Mouse (Mus musculus) limb, embryonic 11.5 days (tissue): Measurements from ENCODE around the gene Ltbp1. TPM values are rescaled to one million over a fixed set of nuclear protein-coding genes. Genes with fewer than 3 reads are reported as not detected.

Experiments used
- ATAC-seq: fragments of 200-750 bp; cut with Nextera tagmentation; 2 replicates; pipeline ENCODE4 v1.8.0; 2017; ENCODE audit warnings: low read depth; ENCODE audit not compliant: insufficient number of reproducible peaks, low FRiP score, low TSS enrichment
- DNase-seq: peaks from one replicate; pipeline ENCODE4 v3.0.0-alpha.2; 2015; ENCODE audit warnings: low spot score
- H3K27ac ChIP-seq: fragments of 300-500 bp; sonication (generic); replicated peaks from 2 replicates; pipeline ENCODE4 v1.5.1; 2014; ENCODE audit warnings: low read depth, mild to moderate bottlenecking, low read length
- H3K27me3 ChIP-seq: fragments of 300-500 bp; sonication (generic); 2 replicates; pipeline ENCODE4 v1.6.1; 2014; ENCODE audit warnings: mild to moderate bottlenecking, low read length, mixed read lengths; ENCODE audit not compliant: control insufficient read depth, insufficient read depth
- H3K36me3 ChIP-seq: fragments of 300-500 bp; sonication (generic); 2 replicates; pipeline ENCODE4 v1.6.1; 2014; ENCODE audit warnings: mild to moderate bottlenecking, low read length, moderate library complexity, mixed read lengths; ENCODE audit not compliant: control insufficient read depth, insufficient read depth
- H3K4me1 ChIP-seq: fragments of 300-500 bp; sonication (generic); 2 replicates; pipeline ENCODE4 v1.6.1; 2014; ENCODE audit warnings: low read length, mixed read lengths; ENCODE audit not compliant: control insufficient read depth, insufficient read depth
- H3K4me2 ChIP-seq: fragments of 300-500 bp; sonication (generic); 2 replicates; pipeline ENCODE4 v1.6.1; 2014; ENCODE audit warnings: low read depth, mild to moderate bottlenecking, moderate library complexity; ENCODE audit not compliant: severe bottlenecking
- H3K4me3 ChIP-seq: fragments of 300-500 bp; sonication (generic); 2 replicates; pipeline ENCODE4 v1.5.1; 2014; ENCODE audit warnings: low read depth, low read length
- H3K9ac ChIP-seq: fragments of 300-500 bp; sonication (generic); 2 replicates; pipeline ENCODE4 v1.6.1; 2014; ENCODE audit warnings: mild to moderate bottlenecking, low read length
- H3K9me3 ChIP-seq: fragments of 300-500 bp; sonication (generic); 2 replicates; pipeline ENCODE4 v1.6.1; 2016; ENCODE audit warnings: low read length; ENCODE audit not compliant: control insufficient read depth
- WGBS: fragments of 180-500 bp; shearing (Covaris S2); extraction: QIAGEN DNeasy Blood & Tissue Kit; methylation state at CpG from one replicate; pipeline ENCODE4 v1.1.7; 2014; 5-methylcytosine and 5-hydroxymethylcytosine counted together
- polyA plus RNA-seq: library from polyadenylated mRNA; unstranded; fragments of >200 nt; fragmentation: Nextera tagmentation; extraction: Ambion mirVana; gene quantifications from 2 replicates; pipeline ENCODE4 v1.2.1, GENCODE M21; 2014

The Ltbp1 gene
- polyA plus RNA-seq, 1 experiment from 2014 or later, result 29.8 TPM

DNA sequence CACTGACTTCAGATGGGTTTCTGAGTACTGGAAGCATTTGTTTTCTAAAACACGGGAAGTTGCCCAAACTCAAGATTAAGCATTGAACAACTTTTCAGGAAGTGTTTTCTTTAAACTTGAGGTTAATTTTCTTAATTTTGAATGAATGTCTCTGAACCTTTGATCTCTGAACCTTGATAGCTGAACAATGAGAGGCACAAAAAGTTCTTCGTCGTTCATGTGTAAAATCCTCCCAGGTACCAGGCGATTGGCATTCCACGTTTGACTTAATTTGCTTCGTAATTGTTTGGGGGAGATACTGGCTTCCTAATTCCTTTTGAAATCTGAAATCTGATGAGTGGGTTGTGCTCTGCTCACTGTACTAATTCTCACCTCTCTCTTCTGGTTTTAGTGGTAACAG lies 273.2 kb downstream of the Ltbp1 start:
- H3K4me3 ChIP-seq, result no peak overlapping the region
- H3K4me1 ChIP-seq, result no peaks in the 10 kb centered on the region
- ATAC-seq (no peak), DNase-seq (no peak)
- H3K9me3 ChIP-seq, result no peaks in the 10 kb centered on the region
- H3K36me3 ChIP-seq, result no peaks in the 10 kb centered on the region
- no peak overlapping the region for H3K4me2 ChIP-seq
- no peak overlapping the region for H3K27ac ChIP-seq
- 87% methylated on average over 6 of the region's 6 CpGs for WGBS
- H3K9ac ChIP-seq, result no peak overlapping the region
- H3K27me3 ChIP-seq, result no peaks in the 10 kb centered on the region

DNA sequence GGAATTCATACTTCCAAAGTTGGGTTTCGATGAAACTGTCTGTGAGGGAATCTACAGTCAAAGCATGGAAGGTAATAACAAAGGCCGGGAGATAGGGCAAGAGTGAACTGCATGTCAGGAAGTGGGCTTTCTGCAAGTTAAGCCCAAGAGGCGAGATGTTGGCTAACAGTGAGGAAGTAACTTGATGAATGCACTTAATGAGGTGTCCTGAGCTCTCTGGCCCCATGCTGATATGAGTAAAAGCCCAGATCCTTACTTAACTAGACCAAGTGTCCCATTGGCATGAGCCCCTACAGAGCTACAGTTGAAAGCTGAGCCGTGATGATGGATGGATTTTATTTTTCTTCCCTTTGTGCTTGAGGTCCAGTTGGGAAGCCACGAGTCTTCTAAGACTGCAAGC lies 276.0 kb downstream of the Ltbp1 start:
- Histone ChIP-seq H3K9me3 (no peaks in the 10 kb centered on the region), H3K27ac (no peak overlapping the region), H3K4me3 (no peak overlapping the region), H3K27me3 (no peaks in the 10 kb centered on the region), H3K36me3 (no peaks in the 10 kb centered on the region), H3K4me2 (no peak overlapping the region), H3K9ac (no peak overlapping the region), H3K4me1 (no peaks in the 10 kb centered on the region)
- DNase-seq (no peak), ATAC-seq (no peak)
- WGBS, result 69% methylated on average over 5 of the region's 5 CpGs

- 91% methylated on average over 9 of the region's 9 CpGs for WGBS
- no peak overlapping the region for H3K4me3 ChIP-seq
- H3K4me2 ChIP-seq, result no peak overlapping the region
- no peaks in the 10 kb centered on the region for H3K4me1 ChIP-seq
- no peak overlapping the region for H3K9ac ChIP-seq
- H3K9me3 ChIP-seq, result no peaks in the 10 kb centered on the region
- H3K27me3 ChIP-seq, result no peaks in the 10 kb centered on the region
- no peak overlapping the region for H3K27ac ChIP-seq
- no peaks in the 10 kb centered on the region for H3K36me3 ChIP-seq
- DNase-seq (no peak), ATAC-seq (no peak)
These were observed 279.7 kb downstream of the Ltbp1 start for GRCm38 (mm10) chr17:75284876-75285708.

DNA sequence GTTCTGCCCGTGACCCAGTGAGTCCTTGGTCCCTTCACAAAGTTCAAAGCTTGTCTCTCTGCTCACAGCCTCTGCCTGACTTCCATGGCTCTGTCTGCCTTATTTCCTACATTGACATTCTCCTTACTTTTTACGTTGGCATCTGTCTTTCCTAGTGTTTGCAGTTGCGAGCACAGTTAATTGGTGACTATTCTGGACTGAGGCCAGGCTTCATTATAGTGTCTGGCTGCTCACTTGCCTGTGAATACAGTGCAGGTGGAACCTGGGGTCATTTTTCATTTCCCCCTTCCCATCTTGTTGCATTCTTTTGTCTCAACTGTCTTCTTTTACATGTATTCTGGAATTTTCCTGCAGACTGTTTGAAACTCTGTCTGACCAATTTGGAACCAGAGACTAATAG lies 287.6 kb downstream of the Ltbp1 start:
- H3K36me3 ChIP-seq, result no peaks in the 10 kb centered on the region
- no peak overlapping the region for H3K4me3 ChIP-seq
- H3K27ac ChIP-seq, result no peak overlapping the region
- WGBS, result 75% methylated on average over 3 of the region's 3 CpGs
- no peaks in the 10 kb centered on the region for H3K27me3 ChIP-seq
- no peak for ATAC-seq
- no peak overlapping the region for H3K4me2 ChIP-seq
- H3K9ac ChIP-seq, result no peak overlapping the region
- no peak for DNase-seq
- H3K4me1 ChIP-seq, result no peaks in the 10 kb centered on the region
- no peaks in the 10 kb centered on the region for H3K9me3 ChIP-seq

GRCm38 (mm10) chr17:75293725-75294124 lies 288.4 kb downstream of the Ltbp1 start:
- Histone ChIP-seq H3K4me1 (no peaks in the 10 kb centered on the region), H3K4me2 (no peak overlapping the region), H3K4me3 (no peak overlapping the region), H3K9ac (no peak overlapping the region), H3K36me3 (no peaks in the 10 kb centered on the region), H3K27ac (no peak overlapping the region), H3K9me3 (no peaks in the 10 kb centered on the region), H3K27me3 (no peaks in the 10 kb centered on the region)
- 80% methylated on average over 3 of the region's 3 CpGs for WGBS
- DNase-seq, result no peak
- no peak for ATAC-seq

- Histone ChIP-seq H3K4me1 (no peaks in the 10 kb centered on the region), H3K27me3 (no peaks in the 10 kb centered on the region), H3K4me2 (no peak overlapping the region), H3K4me3 (no peak overlapping the region), H3K36me3 (no peaks in the 10 kb centered on the region), H3K9me3 (no peaks in the 10 kb centered on the region), H3K27ac (no peak overlapping the region), H3K9ac (no peak overlapping the region)
- ATAC-seq, result no peak
- WGBS, result 86% methylated on average over 4 of the region's 4 CpGs
- DNase-seq, result no peak
These were observed 295.5 kb downstream of the Ltbp1 start for GRCm38 (mm10) chr17:75300908-75301307.

DNA sequence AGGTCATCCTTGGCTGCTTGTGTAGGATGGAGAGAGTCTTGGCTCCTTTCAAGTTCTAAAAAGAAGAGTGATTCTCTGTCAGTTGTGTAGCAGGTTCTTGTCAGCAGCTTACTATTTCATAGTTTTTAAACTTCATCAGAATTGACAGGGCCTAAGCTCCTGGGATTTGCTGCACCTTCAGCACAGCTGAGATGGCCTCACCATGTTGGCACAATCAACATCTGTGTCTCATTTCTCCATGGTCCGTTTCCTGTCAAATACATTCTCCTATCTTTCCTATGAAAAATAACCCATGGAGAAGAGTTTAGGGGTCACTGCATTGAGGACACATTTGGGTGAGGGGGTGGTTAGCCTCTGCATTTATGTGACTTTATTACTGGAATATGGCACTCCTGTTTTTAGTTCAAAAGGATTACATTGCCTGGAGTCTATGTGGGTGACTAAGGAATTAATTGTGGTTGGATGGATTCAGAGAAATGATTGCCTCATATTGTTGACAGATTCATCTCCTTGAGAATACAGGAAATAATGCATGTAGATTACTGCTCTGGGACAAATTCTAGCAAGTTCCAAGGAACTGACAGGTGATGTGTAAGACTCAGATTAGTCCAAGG lies 299.5 kb downstream of the Ltbp1 start:
- H3K4me2 ChIP-seq, result no peak overlapping the region
- H3K27me3 ChIP-seq, result no peaks in the 10 kb centered on the region
- ATAC-seq, result no peak
- no peaks in the 10 kb centered on the region for H3K36me3 ChIP-seq
- H3K27ac ChIP-seq, result no peak overlapping the region
- DNase-seq, result no peak
- no peaks in the 10 kb centered on the region for H3K9me3 ChIP-seq
- H3K9ac ChIP-seq, result no peak overlapping the region
- H3K4me3 ChIP-seq, result no peak overlapping the region
- no peaks in the 10 kb centered on the region for H3K4me1 ChIP-seq
- WGBS, result 60% methylated on average over 1 of the region's 1 CpGs

DNA sequence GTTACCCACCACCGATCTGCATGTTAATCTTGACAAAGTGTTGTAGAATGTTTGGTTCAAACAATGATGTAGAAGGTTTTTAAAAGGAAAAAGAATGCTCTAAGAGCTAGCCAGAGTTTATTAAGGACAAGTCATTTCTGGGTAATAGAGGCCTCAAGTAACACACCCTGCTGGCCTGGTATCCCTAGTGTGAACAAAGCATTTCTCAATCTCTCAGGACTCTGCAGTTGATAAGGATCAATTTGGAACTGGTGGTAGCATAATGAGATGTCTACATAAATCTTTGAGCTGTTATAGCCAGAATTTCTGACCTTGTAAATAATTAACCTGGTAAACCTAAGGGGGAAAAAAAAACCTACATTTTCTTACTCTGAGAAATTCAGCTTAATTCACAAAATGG lies 300.3 kb downstream of the Ltbp1 start:
- DNase-seq (no peak), ATAC-seq (no peak)
- Histone ChIP-seq H3K9me3 (no peaks in the 10 kb centered on the region), H3K27ac (no peak overlapping the region), H3K4me2 (no peak overlapping the region), H3K4me3 (no peak overlapping the region), H3K36me3 (0 out of 2 replicates have a peak, but pooled peaks cover 2% of the 10 kb centered on the region), H3K9ac (no peak overlapping the region), H3K4me1 (no peaks in the 10 kb centered on the region), H3K27me3 (no peaks in the 10 kb centered on the region)
- WGBS, result 92% methylated on average over 1 of the region's 1 CpGs
